Mouse (Mus musculus): ENCODE results near the gene Klhl26. TPM values are rescaled to one million over a fixed set of nuclear protein-coding genes. Genes with fewer than 3 reads are reported as not detected.

Gene Klhl26
- polyA plus RNA-seq (2012; fragmentation: generic; extraction: Trizol), result 32.5 TPM

- no peaks in the 10 kb centered on the region for H3K27me3 ChIP-seq (ENCODE audit: control insufficient read depth, insufficient read depth, insufficient read length)
- H3K36me3 ChIP-seq (ENCODE audit: control insufficient read depth, insufficient read depth), result peaks cover 3% of the 10 kb centered on the region
- H3ac ChIP-seq (ENCODE audit: control insufficient read depth, insufficient read length), result peak within 1 kb of the TSS; percentile 28
- H3K4me3 ChIP-seq, result peak within 1 kb of the TSS; percentile 65
- peaks cover 50% of the 10 kb centered on the region for H3K79me2 ChIP-seq (ENCODE audit: control insufficient read depth, insufficient read depth)
- H3K4me2 ChIP-seq (ENCODE audit: low read depth), result peak within 1 kb of the TSS; percentile 94
- TF ChIP-seq POLR2AphosphoS2 (IDR thresholded peaks at IDR 0.05; ENCODE audit: insufficient read length, low read depth) (peak; percentile 61), MYOG (IDR thresholded peaks at IDR 0.05; ENCODE audit: control insufficient read depth in 1 of 3, insufficient read depth in 1 of 3, insufficient read length in 2 of 3, low read depth in 2 of 3) (no peak), SRF (IDR thresholded peaks at IDR 0.05; ENCODE audit: control insufficient read depth, insufficient read length, low read depth) (no peak), CEBPB (IDR thresholded peaks at IDR 0.05; ENCODE audit: insufficient read depth, poor library complexity, severe bottlenecking) (no peak), E2F4 (IDR thresholded peaks at IDR 0.05; ENCODE audit: insufficient read depth) (no peak), POLR2A (IDR thresholded peaks at IDR 0.05; ENCODE audit: insufficient read length, low read depth) (peak; percentile 62), MYOD1 (IDR thresholded peaks at IDR 0.05; ENCODE audit: control insufficient read depth in 1 of 3, insufficient read length in 2 of 3, low read depth in 2 of 3) (no peak), TCF12 (IDR thresholded peaks at IDR 0.05; ENCODE audit: insufficient read depth, poor library complexity, severe bottlenecking) (no peak), TCF3 (IDR thresholded peaks at IDR 0.05; ENCODE audit: insufficient read length, low read depth) (no peak)
Observed at GRCm38 (mm10) chr8:70476333-70477268, at the start of gene Klhl26. Klhl26 (minus strand) TSS chr8:70476968.

DNA sequence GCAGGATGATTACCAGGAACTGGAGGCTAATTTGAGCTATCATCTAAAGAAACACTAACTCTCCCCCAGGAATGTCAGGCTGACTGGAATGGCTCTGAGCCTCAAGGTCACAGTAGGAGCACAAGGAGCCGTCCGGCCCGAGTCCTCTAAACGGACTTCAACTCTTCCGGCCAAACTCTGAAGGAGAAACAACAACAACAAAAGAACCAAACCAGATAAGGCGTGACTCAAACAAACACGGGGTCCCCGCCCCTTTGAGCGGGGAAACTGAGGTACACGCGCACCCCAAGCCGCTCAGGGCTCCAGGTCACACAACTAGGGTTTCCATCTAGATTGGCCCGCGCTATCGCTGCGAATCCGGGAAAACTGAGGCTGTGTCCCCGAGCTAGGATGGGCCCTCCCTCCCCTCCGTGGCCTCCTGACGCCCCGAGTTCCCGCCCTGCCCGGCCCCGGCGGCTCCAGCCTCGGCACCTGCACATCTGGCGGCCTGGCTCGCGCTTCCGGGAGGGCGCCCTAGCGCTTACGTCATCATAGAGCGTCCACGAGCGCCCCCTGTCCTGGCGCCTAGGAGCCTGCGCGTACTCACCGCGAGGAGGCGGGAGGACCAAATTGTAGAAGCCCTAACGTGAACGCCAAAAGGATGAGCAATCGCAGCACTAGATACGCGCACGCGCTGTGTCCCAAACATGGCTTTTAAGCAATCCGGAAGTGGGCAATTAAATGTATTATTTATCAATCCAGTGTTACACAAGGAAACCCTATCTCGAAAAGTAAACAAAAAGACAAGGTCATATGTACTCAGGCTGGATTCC is 46.0 kb upstream of the Klhl26 start:
- Histone ChIP-seq H3K36me3 (ENCODE audit: control insufficient read depth, insufficient read depth) (peaks cover 7% of the 10 kb centered on the region), H3ac (ENCODE audit: control insufficient read depth, insufficient read length) (no peak overlapping the region), H3K4me3 (peak overlapping the region; percentile 47), H3K79me2 (ENCODE audit: control insufficient read depth, insufficient read depth) (no peaks in the 10 kb centered on the region), H3K4me2 (ENCODE audit: low read depth) (peak overlapping the region; percentile 93), H3K27me3 (ENCODE audit: control insufficient read depth, insufficient read depth, insufficient read length) (no peaks in the 10 kb centered on the region)
- TF ChIP-seq TCF12 (IDR thresholded peaks at IDR 0.05; ENCODE audit: insufficient read depth, poor library complexity, severe bottlenecking) (no peak), USF1 (IDR thresholded peaks at IDR 0.05; ENCODE audit: low read depth) (no peak), E2F4 (IDR thresholded peaks at IDR 0.05; ENCODE audit: insufficient read depth) (peak; percentile 69), MAX (IDR thresholded peaks at IDR 0.05; ENCODE audit: low read depth) (no peak), POLR2A (IDR thresholded peaks at IDR 0.05; ENCODE audit: insufficient read length, low read depth) (peak; percentile 64), REST (IDR thresholded peaks at IDR 0.05; ENCODE audit: insufficient read depth, insufficient read length) (no peak), TCF3 (IDR thresholded peaks at IDR 0.05; ENCODE audit: insufficient read length, low read depth) (no peak), MYOD1 (IDR thresholded peaks at IDR 0.05; ENCODE audit: control insufficient read depth in 1 of 3, insufficient read length in 2 of 3, low read depth in 2 of 3) (no peak), SRF (IDR thresholded peaks at IDR 0.05; ENCODE audit: control insufficient read depth, insufficient read length, low read depth) (peak; percentile 80), MYOG (IDR thresholded peaks at IDR 0.05; ENCODE audit: control insufficient read depth in 1 of 3, insufficient read depth in 1 of 3, insufficient read length in 2 of 3, low read depth in 2 of 3) (peak in 1 of 3 experiments; percentile 36), CEBPB (IDR thresholded peaks at IDR 0.05; ENCODE audit: insufficient read depth, poor library complexity, severe bottlenecking) (0 out of 2 replicates have a peak, but pooled peaks have one; percentile 13), POLR2AphosphoS2 (IDR thresholded peaks at IDR 0.05; ENCODE audit: insufficient read length, low read depth) (peak; percentile 75)

DNA sequence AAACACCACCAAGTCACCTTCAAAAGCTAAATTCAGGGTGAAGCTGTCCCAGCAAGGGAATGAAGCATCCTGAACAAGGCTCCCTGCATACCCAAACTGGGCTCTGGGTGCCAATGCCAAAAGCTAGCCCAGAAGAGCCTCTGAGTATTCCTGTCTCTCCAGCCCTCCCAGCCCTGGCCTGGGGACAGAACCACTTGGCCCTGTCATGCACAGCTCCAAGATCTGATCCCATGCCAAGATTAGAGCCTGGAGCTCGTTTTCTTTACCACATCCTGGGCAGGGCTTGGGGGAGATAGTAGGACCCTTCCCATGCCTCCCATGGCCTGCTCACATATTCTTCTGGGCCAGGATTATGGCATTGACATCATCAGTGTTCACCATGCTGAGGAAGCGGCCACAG is 42.8 kb upstream of the Klhl26 start:
- no peak overlapping the region for H3ac ChIP-seq (ENCODE audit: control insufficient read depth, insufficient read length)
- H3K36me3 ChIP-seq (ENCODE audit: control insufficient read depth, insufficient read depth), result peaks cover 11% of the 10 kb centered on the region
- no peaks in the 10 kb centered on the region for H3K27me3 ChIP-seq (ENCODE audit: control insufficient read depth, insufficient read depth, insufficient read length)
- H3K4me3 ChIP-seq, result no peak overlapping the region
- TF ChIP-seq POLR2AphosphoS2 (IDR thresholded peaks at IDR 0.05; ENCODE audit: insufficient read length, low read depth) (no peak), CEBPB (IDR thresholded peaks at IDR 0.05; ENCODE audit: insufficient read depth, poor library complexity, severe bottlenecking) (no peak)
- no peaks in the 10 kb centered on the region for H3K79me2 ChIP-seq (ENCODE audit: control insufficient read depth, insufficient read depth)
- H3K4me2 ChIP-seq (ENCODE audit: low read depth), result no peak overlapping the region

GRCm38 (mm10) chr8:70519043-70519442 is 42.3 kb upstream of the Klhl26 start:
- H3K79me2 ChIP-seq (ENCODE audit: control insufficient read depth, insufficient read depth), result no peaks in the 10 kb centered on the region
- no peak overlapping the region for H3K4me2 ChIP-seq (ENCODE audit: low read depth)

More at GRCm38 (mm10) chr8:70519043-70519442, 42.3 kb upstream of the Klhl26 start:
- H3K36me3 ChIP-seq (ENCODE audit: control insufficient read depth, insufficient read depth), result peaks cover 11% of the 10 kb centered on the region
- TF ChIP-seq MYOG (IDR thresholded peaks at IDR 0.05; ENCODE audit: control insufficient read depth in 1 of 3, insufficient read depth in 1 of 3, insufficient read length in 2 of 3, low read depth in 2 of 3), result no peak
- no peak for TF ChIP-seq TCF12 (IDR thresholded peaks at IDR 0.05; ENCODE audit: insufficient read depth, poor library complexity, severe bottlenecking)
- no peak for TF ChIP-seq MYOD1 (IDR thresholded peaks at IDR 0.05; ENCODE audit: control insufficient read depth in 1 of 3, insufficient read length in 2 of 3, low read depth in 2 of 3)
- TF ChIP-seq SRF (IDR thresholded peaks at IDR 0.05; ENCODE audit: control insufficient read depth, insufficient read length, low read depth), result no peak
- TF ChIP-seq MAX (IDR thresholded peaks at IDR 0.05; ENCODE audit: low read depth), result no peak
- no peak for TF ChIP-seq POLR2AphosphoS2 (IDR thresholded peaks at IDR 0.05; ENCODE audit: insufficient read length, low read depth)
- TF ChIP-seq E2F4 (IDR thresholded peaks at IDR 0.05; ENCODE audit: insufficient read depth), result no peak
- TF ChIP-seq TCF3 (IDR thresholded peaks at IDR 0.05; ENCODE audit: insufficient read length, low read depth), result no peak
- TF ChIP-seq CEBPB (IDR thresholded peaks at IDR 0.05; ENCODE audit: insufficient read depth, poor library complexity, severe bottlenecking), result no peak
- no peak for TF ChIP-seq POLR2A (IDR thresholded peaks at IDR 0.05; ENCODE audit: insufficient read length, low read depth)
- no peak for TF ChIP-seq USF1 (IDR thresholded peaks at IDR 0.05; ENCODE audit: low read depth)
- TF ChIP-seq REST (IDR thresholded peaks at IDR 0.05; ENCODE audit: insufficient read depth, insufficient read length), result no peak
- no peak overlapping the region for H3K4me3 ChIP-seq
- no peak overlapping the region for H3ac ChIP-seq (ENCODE audit: control insufficient read depth, insufficient read length)
- H3K27me3 ChIP-seq (ENCODE audit: control insufficient read depth, insufficient read depth, insufficient read length), result no peaks in the 10 kb centered on the region

Data from myocyte (in vitro differentiated cells).